Mouse (Mus musculus) Muller cell, postnatal 12 days (primary cell): ENCODE data around the gene Cdh18.
"Not testable (repeated sequence)": the region's sequence is repeated elsewhere in the genome, so short reads cannot be mapped to it uniquely, and the experiment has no call there.

ENCODE experiments used
- DNase-seq: peaks from one replicate; pipeline ENCODE4 v3.0.0-alpha.2; 2015; ENCODE audit errors: inconsistent ontology term

Cdh18 gene

GRCm38 (mm10) chr15:22947234-22947633 lies 398.4 kb downstream of the Cdh18 start:
- DNase-seq = no peak

- no peak for DNase-seq
These were observed 420.6 kb downstream of the Cdh18 start for GRCm38 (mm10) chr15:22969424-22969823.

GRCm38 (mm10) chr15:22980136-22980535 lies 431.3 kb downstream of the Cdh18 start:
- DNase-seq = no peak

GRCm38 (mm10) chr15:22984647-22985046 lies 435.8 kb downstream of the Cdh18 start:
- DNase-seq = no peak

GRCm38 (mm10) chr15:23016680-23017079 lies 467.9 kb downstream of the Cdh18 start:
- DNase-seq = no peak

- no peak for DNase-seq
These were observed 472.3 kb downstream of the Cdh18 start for GRCm38 (mm10) chr15:23021151-23021550.

DNA sequence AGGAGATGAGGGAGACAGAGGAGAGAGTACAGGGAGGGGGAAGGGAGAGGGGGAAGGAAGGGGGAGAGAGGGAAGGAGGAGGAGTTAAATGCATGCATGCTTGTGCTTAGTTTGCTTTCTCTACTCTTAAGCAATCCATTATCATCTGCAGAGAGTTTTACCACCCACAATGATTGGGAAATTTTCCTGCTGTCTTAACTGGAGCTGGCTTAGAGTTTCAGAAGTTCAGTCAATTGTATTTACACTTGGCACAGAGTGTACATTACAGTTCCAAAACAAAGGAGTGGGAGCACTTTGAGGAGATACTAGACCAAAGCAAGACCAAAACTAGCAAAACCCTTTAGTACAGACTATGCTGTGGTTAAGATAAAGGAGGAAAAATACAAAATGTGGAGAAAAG lies 473.8 kb downstream of the Cdh18 start:
- no peak for DNase-seq

- no peak for DNase-seq
These were observed 486.9 kb downstream of the Cdh18 start for GRCm38 (mm10) chr15:23035551-23036207.

- DNase-seq = peak; percentile 77
These were observed 487.6 kb downstream of the Cdh18 start for GRCm38 (mm10) chr15:23036208-23037065.

- no peak for DNase-seq
These were observed 488.7 kb downstream of the Cdh18 start for GRCm38 (mm10) chr15:23037561-23037960.

DNA sequence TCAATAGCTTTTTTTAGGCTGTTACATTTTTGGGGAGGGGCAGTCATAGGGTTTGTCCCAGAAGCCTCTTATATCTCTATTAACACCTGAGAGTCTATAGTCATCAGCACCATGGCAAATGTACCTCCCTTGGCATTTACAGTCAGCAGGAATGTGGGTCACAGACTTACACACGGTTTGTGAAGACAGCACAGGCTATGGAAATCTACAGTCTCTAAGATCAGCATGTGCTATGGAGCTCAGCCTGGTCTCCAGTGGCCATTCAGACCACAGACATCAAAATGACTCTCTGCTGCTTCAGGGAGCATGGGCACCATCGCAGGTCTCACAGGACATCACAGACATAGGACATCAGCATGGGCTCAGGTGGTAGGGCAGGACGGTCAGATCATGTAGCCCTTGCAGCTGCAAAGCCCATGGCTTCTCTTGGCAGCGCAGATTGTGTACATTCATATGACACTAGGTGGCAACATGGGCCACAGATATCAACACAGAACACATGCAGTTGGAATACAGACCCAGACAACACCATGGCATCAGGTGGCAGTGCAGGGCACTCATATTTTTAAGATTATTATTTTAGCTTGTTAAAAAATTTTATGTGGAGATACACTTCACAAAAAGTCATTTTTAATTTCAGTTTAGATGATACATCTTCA lies 497.4 kb downstream of the Cdh18 start:
- no peak for DNase-seq

DNA sequence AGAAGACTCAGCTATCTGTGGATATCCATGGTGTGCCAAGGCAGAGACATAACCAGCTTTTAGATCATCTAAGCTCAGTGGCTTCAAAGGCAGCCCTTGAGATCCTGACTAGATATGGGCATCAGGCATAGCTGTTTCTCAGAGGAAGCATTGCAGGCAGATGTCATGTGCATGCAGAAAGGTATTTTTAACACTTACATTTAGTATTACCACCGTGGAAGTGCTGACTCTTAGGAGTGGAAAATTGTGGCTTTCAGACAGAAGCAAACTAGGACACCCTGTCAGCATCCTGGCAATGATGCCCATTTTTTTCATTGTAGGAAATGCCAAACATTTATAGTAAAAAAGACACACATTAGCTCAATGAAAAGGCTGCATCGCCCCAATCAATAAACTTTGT lies 503.2 kb downstream of the Cdh18 start:
- DNase-seq = no peak

DNA sequence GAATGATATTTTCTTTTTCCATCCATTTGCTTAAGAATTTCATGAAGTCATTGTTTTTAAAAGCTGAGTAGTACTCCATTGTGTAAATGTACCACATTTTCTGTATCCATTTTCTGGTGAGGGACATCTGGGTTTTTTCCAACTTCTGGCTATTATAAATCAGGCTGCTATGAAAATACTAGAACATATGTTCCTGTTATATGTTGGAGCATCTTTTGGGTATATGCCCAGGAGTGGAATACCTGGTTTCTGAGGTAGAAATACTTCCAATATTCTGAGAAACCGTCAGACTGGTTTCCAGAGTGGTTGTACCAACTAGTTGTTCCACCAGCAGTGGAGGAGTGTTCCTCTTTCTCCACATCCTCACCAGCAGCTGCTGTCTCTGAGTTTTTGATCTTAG lies 536.5 kb downstream of the Cdh18 start:
- not testable (repeated sequence) for DNase-seq

DNA sequence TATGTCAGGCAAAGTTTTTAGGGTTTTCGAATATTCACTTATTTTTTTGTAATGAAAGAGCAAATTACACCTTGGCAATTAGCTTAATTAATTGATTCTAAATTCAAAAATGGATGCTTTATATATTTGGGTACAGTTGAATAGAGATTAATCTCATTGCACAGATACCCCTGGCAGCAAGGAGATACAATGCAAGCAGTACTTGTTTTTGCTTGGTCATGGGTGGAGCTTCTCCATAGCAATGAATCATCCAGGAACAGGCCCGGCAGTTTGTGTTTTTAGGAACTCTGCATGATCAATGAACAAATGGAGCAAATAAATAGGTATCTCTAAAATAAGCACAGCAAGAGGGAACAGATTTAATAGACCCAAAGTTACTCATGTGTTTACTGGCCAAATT lies 538.7 kb downstream of the Cdh18 start:
- DNase-seq = no peak

GRCm38 (mm10) chr15:23096601-23097000 lies 547.8 kb downstream of the Cdh18 start:
- DNase-seq = no peak

- DNase-seq = peak; percentile 36
These were observed 556.0 kb downstream of the Cdh18 start for GRCm38 (mm10) chr15:23104668-23105380.

GRCm38 (mm10) chr15:23134950-23135715 lies 586.3 kb downstream of the Cdh18 start:
- DNase-seq = no peak

DNA sequence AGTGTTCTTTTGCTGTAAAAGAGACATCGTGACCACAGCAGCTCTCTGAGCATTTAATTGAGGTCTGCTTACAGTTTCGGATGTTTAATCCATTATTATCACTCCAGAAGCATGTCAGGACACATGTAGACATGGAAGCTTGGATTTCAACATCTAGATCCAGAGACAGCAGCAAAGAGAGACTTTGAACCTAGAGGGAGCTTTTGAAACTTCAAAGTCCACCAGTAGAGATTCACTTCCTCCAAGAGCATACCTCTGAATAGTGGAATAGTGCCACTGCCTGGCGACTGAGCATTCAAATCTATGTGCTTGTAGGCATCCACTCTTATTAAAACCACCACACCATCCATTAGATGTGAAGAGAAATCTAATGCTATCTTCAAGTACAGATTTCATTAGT lies 588.1 kb downstream of the Cdh18 start:
- no peak for DNase-seq

GRCm38 (mm10) chr15:23142907-23143306 lies 594.1 kb downstream of the Cdh18 start:
- not testable (repeated sequence) for DNase-seq

- DNase-seq = no peak
These were observed 607.1 kb downstream of the Cdh18 start for GRCm38 (mm10) chr15:23155883-23156282.

DNA sequence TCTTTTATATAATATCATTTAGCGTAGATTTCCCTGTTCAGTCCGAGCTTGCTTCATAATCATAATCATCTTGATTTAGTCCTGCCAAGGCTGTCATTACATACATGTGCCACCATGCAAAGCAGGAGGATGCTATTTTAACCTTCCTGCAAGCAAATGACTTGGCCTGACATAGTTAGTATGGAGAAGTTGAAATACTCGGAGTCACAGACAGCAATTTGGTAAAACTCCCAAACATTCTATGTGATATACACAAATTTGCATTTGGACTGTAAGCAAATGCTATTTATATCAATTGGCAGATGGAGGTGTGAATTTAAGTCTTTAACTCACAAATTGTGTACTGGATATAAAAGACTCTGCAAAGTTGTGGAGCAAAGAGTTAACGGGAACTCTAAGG lies 616.0 kb downstream of the Cdh18 start:
- DNase-seq = no peak
